Mouse (Mus musculus): ENCODE results near the gene Esyt2.

Gene Esyt2

GRCm38 (mm10) chr12:116280149-116280652 is 795 bp upstream of the Esyt2 start:
- DNase-seq (ENCODE audit: low read depth, low spot score), result no peak

- no peak for DNase-seq (ENCODE audit: low read depth, low spot score)
Measured at GRCm38 (mm10) chr12:116281427-116282281, 658 bp downstream of the Esyt2 start.

GRCm38 (mm10) chr12:116282856-116283255 is 1.9 kb downstream of the Esyt2 start:
- no peak for DNase-seq (ENCODE audit: low read depth, low spot score)

GRCm38 (mm10) chr12:116283511-116283910 is 2.5 kb downstream of the Esyt2 start:
- no peak for DNase-seq (ENCODE audit: low read depth, low spot score)

- DNase-seq (ENCODE audit: low read depth, low spot score), result no peak
Measured at GRCm38 (mm10) chr12:116293185-116293584, 12.2 kb downstream of the Esyt2 start.

- DNase-seq (ENCODE audit: low read depth, low spot score), result no peak
Measured at GRCm38 (mm10) chr12:116293599-116294292, 12.8 kb downstream of the Esyt2 start.

GRCm38 (mm10) chr12:116299906-116300305 is 18.9 kb downstream of the Esyt2 start:
- DNase-seq (ENCODE audit: low read depth, low spot score), result no peak

GRCm38 (mm10) chr12:116302181-116302580 is 21.2 kb downstream of the Esyt2 start:
- no peak for DNase-seq (ENCODE audit: low read depth, low spot score)

- DNase-seq (ENCODE audit: low read depth, low spot score), result no peak
Measured at GRCm38 (mm10) chr12:116306042-116306441, 25.0 kb downstream of the Esyt2 start.

- no peak for DNase-seq (ENCODE audit: low read depth, low spot score)
Measured at GRCm38 (mm10) chr12:116307870-116308269, 26.9 kb downstream of the Esyt2 start.

- DNase-seq (ENCODE audit: low read depth, low spot score), result no peak
Measured at GRCm38 (mm10) chr12:116308612-116309011, 27.6 kb downstream of the Esyt2 start.

- DNase-seq (ENCODE audit: low read depth, low spot score), result no peak
Measured at GRCm38 (mm10) chr12:116313816-116314215, 32.8 kb downstream of the Esyt2 start.

GRCm38 (mm10) chr12:116315498-116315897 is 34.5 kb downstream of the Esyt2 start:
- DNase-seq (ENCODE audit: low read depth, low spot score), result no peak

GRCm38 (mm10) chr12:116317818-116318217 is 36.8 kb downstream of the Esyt2 start:
- DNase-seq (ENCODE audit: low read depth, low spot score), result no peak

GRCm38 (mm10) chr12:116325545-116325944 is 44.5 kb downstream of the Esyt2 start:
- no peak for DNase-seq (ENCODE audit: low read depth, low spot score)

- no peak for DNase-seq (ENCODE audit: low read depth, low spot score)
Measured at GRCm38 (mm10) chr12:116326159-116326558, 45.2 kb downstream of the Esyt2 start.

GRCm38 (mm10) chr12:116334253-116334652 is 53.3 kb downstream of the Esyt2 start:
- no peak for DNase-seq (ENCODE audit: low read depth, low spot score)

- no peak for DNase-seq (ENCODE audit: low read depth, low spot score)
Measured at GRCm38 (mm10) chr12:116340160-116340559, 59.2 kb downstream of the Esyt2 start.

GRCm38 (mm10) chr12:116348755-116349286 is 67.8 kb downstream of the Esyt2 start:
- no peak for DNase-seq (ENCODE audit: low read depth, low spot score)

- DNase-seq (ENCODE audit: low read depth, low spot score), result no peak
Measured at GRCm38 (mm10) chr12:116349376-116349775, 68.4 kb downstream of the Esyt2 start.

- no peak for DNase-seq (ENCODE audit: low read depth, low spot score)
Measured at GRCm38 (mm10) chr12:116351022-116351421, 70.0 kb downstream of the Esyt2 start.

- no peak for DNase-seq (ENCODE audit: low read depth, low spot score)
Measured at GRCm38 (mm10) chr12:116352404-116352803, 71.4 kb downstream of the Esyt2 start.
